Mouse (Mus musculus) heart, embryonic 12.5 days (tissue): ENCODE data around the gene Stat1. TPM values are rescaled to one million over a fixed set of nuclear protein-coding genes. Genes with fewer than 3 reads are reported as not detected.

ENCODE experiments used
- ATAC-seq: fragments of 200-750 bp; cut with Nextera tagmentation; 2 replicates; pipeline ENCODE4 v1.8.0; 2017; ENCODE audit warnings: moderate TSS enrichment, moderate library complexity; ENCODE audit not compliant: insufficient number of reproducible peaks, low FRiP score
- H3K27ac ChIP-seq: fragments of 300-500 bp; sonication (generic); 2 replicates; pipeline ENCODE4 v1.5.1; 2016; ENCODE audit warnings: mild to moderate bottlenecking, moderate library complexity; ENCODE audit not compliant: poor library complexity, severe bottlenecking
- H3K27me3 ChIP-seq: fragments of 300-500 bp; sonication (generic); replicated peaks from 2 replicates; pipeline ENCODE4 v1.6.1; 2016; ENCODE audit warnings: mild to moderate bottlenecking, moderate library complexity
- H3K36me3 ChIP-seq: fragments of 300-500 bp; sonication (generic); 2 replicates; pipeline ENCODE4 v1.6.1; 2016; ENCODE audit warnings: mild to moderate bottlenecking, moderate library complexity
- H3K4me1 ChIP-seq: fragments of 300-500 bp; sonication (generic); replicated peaks from 2 replicates; pipeline ENCODE4 v1.6.1; 2016; ENCODE audit warnings: mild to moderate bottlenecking
- H3K4me2 ChIP-seq: fragments of 300-500 bp; sonication (generic); 2 replicates; pipeline ENCODE4 v1.6.1; 2016; ENCODE audit warnings: mild to moderate bottlenecking, moderate library complexity
- H3K4me3 ChIP-seq: fragments of 300-500 bp; sonication (generic); 2 replicates; pipeline ENCODE4 v1.5.1; 2016; ENCODE audit warnings: mild to moderate bottlenecking
- H3K9ac ChIP-seq: fragments of 300-500 bp; sonication (generic); 2 replicates; pipeline ENCODE4 v1.6.1; 2016; ENCODE audit warnings: mild to moderate bottlenecking, moderate library complexity
- H3K9me3 ChIP-seq: fragments of 300-500 bp; sonication (generic); replicated peaks from 2 replicates; pipeline ENCODE4 v1.6.1; 2016; ENCODE audit warnings: mild to moderate bottlenecking, moderate library complexity
- WGBS: fragments of 180-500 bp; shearing (Covaris S2); methylation state at CpG from one replicate; pipeline ENCODE4 v1.1.7; 2016; 5-methylcytosine and 5-hydroxymethylcytosine counted together
- polyA plus RNA-seq: library from polyadenylated mRNA; unstranded; fragments of >200 nt; fragmentation: Nextera tagmentation; extraction: Ambion mirVana; gene quantifications from 2 replicates; pipeline ENCODE4 v1.2.1, GENCODE M21; 2016

Stat1 gene
- polyA plus RNA-seq, 1 experiment from 2014 or later: 31.4 TPM

- Histone ChIP-seq H3K4me3 (no peak overlapping the region), H3K4me2 (no peak overlapping the region), H3K4me1 (no peaks in the 10 kb centered on the region), H3K9ac (no peak overlapping the region), H3K9me3 (no peaks in the 10 kb centered on the region), H3K36me3 (peaks cover 42% of the 10 kb centered on the region), H3K27ac (no peak overlapping the region), H3K27me3 (no peaks in the 10 kb centered on the region)
- ATAC-seq: no peak
- 80% methylated on average over 11 of the region's 11 CpGs for WGBS
These were observed 12.6 kb downstream of the Stat1 start for GRCm38 (mm10) chr1:52131787-52132377.

- Histone ChIP-seq H3K9ac (no peak overlapping the region), H3K4me1 (no peaks in the 10 kb centered on the region), H3K4me2 (no peak overlapping the region), H3K9me3 (no peaks in the 10 kb centered on the region), H3K36me3 (peaks cover 46% of the 10 kb centered on the region), H3K27ac (no peak overlapping the region), H3K27me3 (no peaks in the 10 kb centered on the region), H3K4me3 (no peak overlapping the region)
- ATAC-seq: no peak
- WGBS: 86% methylated on average over 8 of the region's 8 CpGs
These were observed 14.0 kb downstream of the Stat1 start for GRCm38 (mm10) chr1:52133254-52133653.

GRCm38 (mm10) chr1:52137292-52137691 is 18.1 kb downstream of the Stat1 start:
- Histone ChIP-seq H3K9ac (no peak overlapping the region), H3K27me3 (no peaks in the 10 kb centered on the region), H3K9me3 (no peaks in the 10 kb centered on the region), H3K36me3 (peaks cover 54% of the 10 kb centered on the region), H3K4me1 (peaks cover 12% of the 10 kb centered on the region), H3K27ac (no peak overlapping the region), H3K4me2 (no peak overlapping the region), H3K4me3 (no peak overlapping the region)
- 68% methylated on average over 16 of the region's 16 CpGs for WGBS
- ATAC-seq: no peak

DNA sequence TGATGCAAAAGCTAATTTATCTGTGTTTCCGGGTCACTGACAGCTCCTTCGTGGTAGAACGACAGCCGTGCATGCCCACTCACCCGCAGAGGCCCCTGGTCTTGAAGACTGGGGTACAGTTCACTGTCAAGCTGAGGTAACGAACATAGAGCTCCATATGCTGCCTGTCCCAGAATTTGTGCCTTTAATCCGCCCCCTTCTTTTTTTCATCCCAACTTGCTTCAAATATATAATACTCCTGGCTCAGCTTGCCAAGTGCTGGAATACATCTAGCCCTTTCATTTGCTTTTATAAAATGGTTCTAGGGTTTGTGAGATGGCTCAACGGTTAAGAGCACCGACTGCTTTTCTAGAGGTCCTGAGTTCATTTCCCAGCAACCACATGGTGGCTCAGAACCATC is 21.3 kb downstream of the Stat1 start:
- no peak for ATAC-seq
- Histone ChIP-seq H3K4me2 (no peak overlapping the region), H3K36me3 (peaks cover 41% of the 10 kb centered on the region), H3K27me3 (no peaks in the 10 kb centered on the region), H3K27ac (no peak overlapping the region), H3K9ac (no peak overlapping the region), H3K9me3 (no peaks in the 10 kb centered on the region), H3K4me1 (peaks cover 19% of the 10 kb centered on the region), H3K4me3 (no peak overlapping the region)
- WGBS: 83% methylated on average over 9 of the region's 9 CpGs

GRCm38 (mm10) chr1:52141482-52141881 is 22.2 kb downstream of the Stat1 start:
- H3K4me1 ChIP-seq: peaks cover 19% of the 10 kb centered on the region
- no peaks in the 10 kb centered on the region for H3K27me3 ChIP-seq
- no peak overlapping the region for H3K9ac ChIP-seq
- 30% methylated on average over 3 of the region's 3 CpGs for WGBS
- no peak overlapping the region for H3K4me3 ChIP-seq
- no peak for ATAC-seq
- no peak overlapping the region for H3K27ac ChIP-seq
- H3K4me2 ChIP-seq: no peak overlapping the region
- H3K36me3 ChIP-seq: peaks cover 38% of the 10 kb centered on the region
- no peaks in the 10 kb centered on the region for H3K9me3 ChIP-seq

DNA sequence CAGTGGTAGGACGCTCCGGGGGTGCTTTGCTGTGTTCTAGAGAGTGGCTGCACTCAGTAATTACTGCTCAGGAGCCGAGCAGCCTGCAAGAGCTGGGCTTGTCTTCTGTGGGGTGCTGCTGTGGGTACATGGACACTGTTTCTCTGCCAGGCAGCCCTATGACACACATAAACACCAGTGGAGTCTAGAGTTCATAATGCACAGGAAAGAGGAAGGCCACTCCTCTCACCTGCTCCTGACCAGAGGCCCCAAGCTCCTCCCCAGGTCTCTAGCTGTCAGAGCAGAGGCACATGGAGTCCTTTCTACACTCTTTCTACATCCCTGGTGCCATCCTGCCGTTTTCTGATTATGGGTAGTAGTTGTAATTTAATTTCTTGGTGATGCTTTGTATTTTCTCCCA is 22.9 kb downstream of the Stat1 start:
- no peak overlapping the region for H3K4me3 ChIP-seq
- 0 out of 2 replicates have a peak overlapping the region, but pooled peaks have one; percentile 9 for H3K9ac ChIP-seq
- 59% methylated on average over 4 of the region's 4 CpGs for WGBS
- peaks cover 22% of the 10 kb centered on the region for H3K4me1 ChIP-seq
- no peaks in the 10 kb centered on the region for H3K9me3 ChIP-seq
- peaks cover 31% of the 10 kb centered on the region for H3K36me3 ChIP-seq
- no peak overlapping the region for H3K27ac ChIP-seq
- H3K27me3 ChIP-seq: no peaks in the 10 kb centered on the region
- ATAC-seq: no peak
- no peak overlapping the region for H3K4me2 ChIP-seq

GRCm38 (mm10) chr1:52143191-52143590 is 24.0 kb downstream of the Stat1 start:
- Histone ChIP-seq H3K4me3 (no peak overlapping the region), H3K9me3 (no peaks in the 10 kb centered on the region), H3K27ac (no peak overlapping the region), H3K4me1 (peaks cover 27% of the 10 kb centered on the region), H3K27me3 (no peaks in the 10 kb centered on the region), H3K4me2 (no peak overlapping the region), H3K9ac (no peak overlapping the region), H3K36me3 (peaks cover 23% of the 10 kb centered on the region)
- WGBS: 62% methylated on average over 4 of the region's 4 CpGs
- no peak for ATAC-seq

DNA sequence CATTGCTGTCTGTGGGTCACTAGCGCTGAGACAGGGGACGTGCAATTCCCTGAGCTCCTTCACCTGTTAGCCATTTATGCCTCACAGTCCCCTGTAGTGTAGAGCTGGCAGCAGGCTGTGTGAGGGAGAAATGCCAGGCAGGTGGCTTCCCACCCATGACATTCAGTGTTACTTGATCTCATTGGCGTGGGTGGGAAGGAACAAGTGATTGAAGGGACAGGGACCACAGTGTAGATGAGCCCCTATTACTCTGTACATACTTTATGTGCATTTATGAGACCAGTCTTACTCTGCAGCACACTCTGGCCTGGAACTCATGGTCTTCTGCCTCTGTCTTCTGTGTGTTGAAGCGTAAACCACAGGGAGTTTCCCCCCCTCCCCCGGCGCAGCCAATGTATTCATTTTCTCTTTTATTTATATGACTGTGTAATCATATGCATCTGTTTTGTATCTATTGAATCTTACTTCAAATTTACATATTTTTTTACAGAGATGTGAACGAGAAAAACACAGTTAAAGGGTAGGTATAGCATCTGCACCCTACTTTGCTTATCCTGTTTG is 24.4 kb downstream of the Stat1 start:
- H3K9ac ChIP-seq: no peak overlapping the region
- peaks cover 22% of the 10 kb centered on the region for H3K36me3 ChIP-seq
- WGBS: 85% methylated on average over 7 of the region's 7 CpGs
- H3K27ac ChIP-seq: no peak overlapping the region
- no peaks in the 10 kb centered on the region for H3K27me3 ChIP-seq
- H3K9me3 ChIP-seq: no peaks in the 10 kb centered on the region
- H3K4me3 ChIP-seq: no peak overlapping the region
- peaks cover 32% of the 10 kb centered on the region for H3K4me1 ChIP-seq
- no peak for ATAC-seq
- H3K4me2 ChIP-seq: no peak overlapping the region

GRCm38 (mm10) chr1:52144907-52145306 is 25.7 kb downstream of the Stat1 start:
- no peak for ATAC-seq
- 78% methylated on average over 10 of the region's 10 CpGs for WGBS
- H3K27ac ChIP-seq: 0 out of 2 replicates have a peak overlapping the region, but pooled peaks have one; percentile 3

GRCm38 (mm10) chr1:52146214-52146970 is 27.2 kb downstream of the Stat1 start:
- Histone ChIP-seq H3K9ac (no peak overlapping the region), H3K27ac (no peak overlapping the region), H3K36me3 (peaks cover 15% of the 10 kb centered on the region), H3K4me2 (no peak overlapping the region), H3K27me3 (no peaks in the 10 kb centered on the region), H3K4me1 (peaks cover 50% of the 10 kb centered on the region), H3K9me3 (no peaks in the 10 kb centered on the region), H3K4me3 (no peak overlapping the region)
- ATAC-seq: no peak; the same call in 1 of the 2 replicates
- 46% methylated on average over 12 of the region's 12 CpGs for WGBS

More at GRCm38 (mm10) chr1:52144907-52145306, 25.7 kb downstream of the Stat1 start:
- peaks cover 40% of the 10 kb centered on the region for H3K4me1 ChIP-seq
- no peaks in the 10 kb centered on the region for H3K9me3 ChIP-seq
- H3K27me3 ChIP-seq: no peaks in the 10 kb centered on the region
- H3K36me3 ChIP-seq: peaks cover 17% of the 10 kb centered on the region
- H3K4me3 ChIP-seq: no peak overlapping the region
- no peak overlapping the region for H3K9ac ChIP-seq
- no peak overlapping the region for H3K4me2 ChIP-seq

DNA sequence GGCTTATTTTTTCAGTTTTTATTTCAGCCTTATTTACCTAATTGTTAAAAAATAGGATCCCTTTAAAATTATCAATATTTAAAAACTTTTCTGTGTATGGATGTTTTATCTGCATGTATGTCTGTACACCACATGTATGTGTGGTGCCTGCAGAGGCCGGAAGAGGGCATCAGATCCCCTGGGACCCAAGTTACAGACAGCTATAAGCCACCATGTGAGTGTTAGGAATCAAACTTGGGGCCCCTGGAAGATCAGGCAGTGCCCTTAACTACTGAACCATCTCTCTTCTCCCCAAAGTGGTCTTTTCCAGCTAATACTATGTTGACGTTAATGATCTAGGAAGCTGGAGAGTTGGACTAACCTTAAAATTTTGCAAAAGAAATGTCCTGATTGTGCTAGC is 28.2 kb downstream of the Stat1 start:
- H3K36me3 ChIP-seq: peaks cover 21% of the 10 kb centered on the region

More for the DNA sequence above, 28.2 kb downstream of the Stat1 start:
- Histone ChIP-seq H3K9ac (no peak overlapping the region), H3K4me1 (peaks cover 41% of the 10 kb centered on the region), H3K27ac (no peak overlapping the region), H3K4me2 (no peak overlapping the region), H3K4me3 (no peak overlapping the region), H3K9me3 (no peaks in the 10 kb centered on the region), H3K27me3 (no peaks in the 10 kb centered on the region)
- WGBS: 80% methylated on average over 2 of the region's 2 CpGs
- ATAC-seq: no peak
